Mouse (Mus musculus) lung, postnatal 0 days (tissue): ENCODE results near the gene Majin.

Experiments used
- CTCF ChIP-seq: IDR thresholded peaks from 2 replicates; pipeline ENCODE4 v1.5.1; 2016; ENCODE audit warnings: antibody characterized with exemption, mild to moderate bottlenecking
- EP300 ChIP-seq: IDR thresholded peaks from 2 replicates; pipeline ENCODE4 v1.6.1; 2016; ENCODE audit warnings: antibody characterized with exemption, mild to moderate bottlenecking, control low read depth

DNA sequence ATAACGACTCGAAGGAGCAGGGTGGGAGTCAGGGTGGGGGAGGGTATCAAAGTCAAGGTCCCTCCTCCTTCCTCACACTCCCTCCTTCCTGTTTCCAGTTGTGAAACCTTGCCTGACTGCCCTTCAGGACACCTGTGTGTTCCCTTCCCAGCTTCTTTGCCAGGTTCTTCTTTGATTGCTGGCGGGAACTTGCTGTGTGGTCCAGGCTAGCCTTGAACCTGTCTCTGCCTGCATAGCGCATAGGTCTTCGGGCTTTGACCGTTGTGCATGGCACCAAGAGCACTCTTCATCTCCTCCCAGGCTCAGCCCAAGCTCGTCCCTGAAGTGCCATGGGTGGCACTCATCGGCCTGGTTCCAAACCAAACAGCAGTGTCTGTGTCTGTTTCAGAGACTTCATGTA, 80.8 kb downstream of the Majin start:
- no peak for TF ChIP-seq CTCF
- no peak for TF ChIP-seq EP300
